Mouse (Mus musculus) CH12.LX (cell line): Measurements from ENCODE around the gene Kat2a.

Experiments used
- CHD2 ChIP-seq: IDR thresholded peaks from 2 replicates; pipeline ENCODE4 v1.6.1; 2011; ENCODE audit warnings: low read length, improper control_type of control experiment
- CTCF ChIP-seq, 2 experiments: IDR thresholded peaks in 1 of 2; conservative IDR thresholded peaks in 1 of 2; 2 replicates each; pipeline ENCODE4 v1.5.1; 2011 to 2012; ENCODE audit warnings: low read depth in 2 of 2, low read length in 2 of 2, improper control_type of control experiment in 1 of 2, inconsistent platforms in 1 of 2, mild to moderate bottlenecking in 1 of 2, moderate library complexity in 1 of 2
- ELF1 ChIP-seq: IDR thresholded peaks from 2 replicates; pipeline ENCODE4 v1.6.1; 2014; ENCODE audit warnings: low read depth, mild to moderate bottlenecking, inconsistent platforms, low read length, improper control_type of control experiment
- EP300 ChIP-seq: IDR thresholded peaks from 2 replicates; pipeline ENCODE4 v1.6.1; 2011; ENCODE audit warnings: low read length, improper control_type of control experiment
- JUND ChIP-seq: conservative IDR thresholded peaks from 2 replicates; pipeline ENCODE4 v1.6.1; 2011; ENCODE audit warnings: low read depth, low read length, improper control_type of control experiment
- MAFK ChIP-seq: IDR thresholded peaks from 2 replicates; pipeline ENCODE4 v1.6.1; 2011; ENCODE audit warnings: low read length, improper control_type of control experiment; ENCODE audit not compliant: insufficient replicate concordance
- MAX ChIP-seq: IDR thresholded peaks from 2 replicates; pipeline ENCODE4 v1.6.1; 2011; ENCODE audit warnings: low read length, improper control_type of control experiment
- POLR2A ChIP-seq: IDR thresholded peaks from 2 replicates; pipeline ENCODE4 v1.6.1; 2011; ENCODE audit warnings: low read depth, mild to moderate bottlenecking, improper control_type of control experiment, low read length
- ZC3H11A ChIP-seq: IDR thresholded peaks from 2 replicates; pipeline ENCODE4 v1.6.1; 2012; ENCODE audit warnings: low read depth, mild to moderate bottlenecking, inconsistent platforms, low read length, improper control_type of control experiment

DNA sequence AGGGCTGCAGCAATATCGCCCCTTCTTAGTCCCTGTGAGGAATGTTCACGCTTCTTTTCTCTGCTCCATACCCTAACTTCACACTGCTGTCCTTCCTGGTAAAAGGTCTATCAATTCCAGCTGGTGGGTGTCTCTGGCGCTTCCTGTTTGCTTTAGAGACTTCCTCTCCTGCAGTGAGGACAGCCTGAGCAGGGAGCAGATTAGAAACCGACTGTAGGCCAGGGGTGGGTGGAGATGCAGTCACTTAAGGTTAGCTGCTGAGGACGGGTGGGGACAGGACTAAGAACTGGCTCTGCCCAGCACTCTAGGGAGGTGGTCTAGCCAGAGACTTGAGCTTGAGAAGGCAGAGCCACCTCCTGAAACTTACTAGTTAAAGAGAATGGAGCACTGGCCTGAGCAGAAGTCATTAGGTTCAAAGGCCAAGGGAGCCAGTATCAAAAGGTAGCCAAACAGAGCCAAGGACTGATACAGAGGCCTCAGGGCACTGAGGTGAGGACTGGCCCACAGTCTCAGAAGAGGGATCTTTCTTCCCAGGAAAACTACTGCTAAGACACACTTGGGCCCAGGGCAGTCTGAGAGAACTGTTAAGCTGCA lies 12.8 kb upstream of the Kat2a start:
- no peak for TF ChIP-seq ZC3H11A
- TF ChIP-seq JUND: no peak
- TF ChIP-seq CHD2: no peak
- TF ChIP-seq POLR2A: no peak
- no peak for TF ChIP-seq CTCF (conservative IDR thresholded peaks at IDR 0.05 in 1 of 2, IDR thresholded peaks at IDR 0.05 in 1 of 2; ENCODE audit: low read depth in 2 of 2, low read length in 2 of 2)
- no peak for TF ChIP-seq EP300
- no peak for TF ChIP-seq MAFK
- no peak for TF ChIP-seq ELF1
- TF ChIP-seq MAX: no peak
